Mouse (Mus musculus) limb, embryonic 14.5 days (tissue): ENCODE results near the gene A630023A22Rik. TPM values are rescaled to one million over a fixed set of nuclear protein-coding genes. Genes with fewer than 3 reads are reported as not detected.

ENCODE experiments used
- ATAC-seq: fragments of 200-750 bp; cut with Nextera tagmentation; 2 replicates; pipeline ENCODE4 v1.8.0; 2017; ENCODE audit warnings: low read depth, moderate number of reproducible peaks, moderate TSS enrichment; ENCODE audit not compliant: low FRiP score
- DNase-seq: peaks from one replicate; pipeline ENCODE4 v3.0.0-alpha.2; 2015; ENCODE audit warnings: low spot score
- H3K27ac ChIP-seq: fragments of 300-500 bp; sonication (generic); replicated peaks from 2 replicates; pipeline ENCODE4 v1.5.1; 2014; ENCODE audit warnings: low read depth, mild to moderate bottlenecking, low read length, moderate library complexity, mixed read lengths
- H3K27me3 ChIP-seq: fragments of 300-500 bp; sonication (generic); 2 replicates; pipeline ENCODE4 v1.6.1; 2014; ENCODE audit warnings: low read length, mixed read lengths; ENCODE audit not compliant: control insufficient read depth, insufficient read depth
- H3K36me3 ChIP-seq: fragments of 300-500 bp; sonication (generic); 2 replicates; pipeline ENCODE4 v1.6.1; 2014; ENCODE audit warnings: mild to moderate bottlenecking, low read length, moderate library complexity, mixed read lengths; ENCODE audit not compliant: control insufficient read depth, insufficient read depth
- H3K4me1 ChIP-seq: fragments of 300-500 bp; sonication (generic); 2 replicates; pipeline ENCODE4 v1.6.1; 2014; ENCODE audit warnings: antibody characterized with exemption, low read length, mixed read lengths; ENCODE audit not compliant: control insufficient read depth, insufficient read depth
- H3K4me2 ChIP-seq: fragments of 300-500 bp; sonication (generic); replicated peaks from 2 replicates; pipeline ENCODE4 v1.6.1; 2014; ENCODE audit warnings: low read depth, mild to moderate bottlenecking, low read length, moderate library complexity; ENCODE audit not compliant: severe bottlenecking
- H3K4me3 ChIP-seq: fragments of 300-500 bp; sonication (generic); replicated peaks from 2 replicates; pipeline ENCODE4 v1.5.1; 2014; ENCODE audit warnings: low read length
- H3K9ac ChIP-seq: fragments of 300-500 bp; sonication (generic); 2 replicates; pipeline ENCODE4 v1.6.1; 2014; ENCODE audit warnings: mild to moderate bottlenecking, low read depth, low read length, moderate library complexity; ENCODE audit not compliant: severe bottlenecking
- H3K9me3 ChIP-seq: fragments of 300-500 bp; sonication (generic); 2 replicates; pipeline ENCODE4 v1.6.1; 2016; ENCODE audit warnings: low read length; ENCODE audit not compliant: control insufficient read depth
- POLR2A ChIP-seq: fragments of 200-500 bp; IDR thresholded peaks from 2 replicates; pipeline ENCODE4 v1.8.0; 2012; ENCODE audit warnings: inconsistent platforms, mild to moderate bottlenecking, moderate library complexity, borderline replicate concordance; ENCODE audit not compliant: insufficient read depth, insufficient read length; ENCODE audit errors: extremely low read depth
- WGBS: fragments of 180-500 bp; shearing (Covaris S2); extraction: QIAGEN DNeasy Blood & Tissue Kit; methylation state at CpG from one replicate; pipeline ENCODE4 v1.1.7; 2014; 5-methylcytosine and 5-hydroxymethylcytosine counted together
- polyA plus RNA-seq, 2 experiments: library from polyadenylated mRNA; depleted of rRNA in 1 of 2; stranded (reverse) in 1 of 2; unstranded in 1 of 2; fragments of >200 nt; fragmentation: Nextera tagmentation in 1 of 2; extraction: Ambion mirVana in 1 of 2; gene quantifications; 2 replicates each; pipeline versions ENCODE4 v1.2.1 to v1.2.3; 2012 to 2014

Gene A630023A22Rik
- polyA plus RNA-seq, 2 experiments = not detected

DNA sequence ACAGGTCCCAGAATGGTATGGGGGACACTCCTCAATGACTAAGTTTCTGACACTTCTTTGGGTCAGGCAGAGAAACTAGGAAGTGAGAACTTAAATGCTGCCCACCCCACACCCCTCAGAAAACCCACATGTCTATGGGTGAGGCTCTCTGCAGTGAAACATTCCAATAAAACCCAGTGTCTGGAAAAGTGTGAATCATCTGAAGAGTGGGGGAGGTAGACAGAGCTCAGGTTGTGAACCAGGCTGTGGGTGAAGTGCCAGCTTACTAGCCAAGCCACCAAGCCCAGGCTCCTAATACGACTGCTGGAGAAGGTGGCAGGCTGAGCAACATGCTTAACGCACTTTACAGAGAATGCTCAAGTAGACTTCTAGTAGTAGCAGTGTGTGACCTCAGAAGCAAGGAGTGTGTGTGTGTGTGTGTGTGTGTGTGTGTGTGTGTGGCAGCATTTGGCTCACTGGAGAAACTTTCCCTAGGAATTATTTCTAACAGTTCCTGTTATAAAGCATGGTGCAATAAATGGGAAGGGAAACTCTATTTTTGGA lies 14.6 kb downstream of the A630023A22Rik start:
- Histone ChIP-seq H3K4me2 (no peak overlapping the region), H3K27me3 (no peaks in the 10 kb centered on the region), H3K4me3 (no peak overlapping the region), H3K36me3 (no peaks in the 10 kb centered on the region), H3K4me1 (peaks cover 6% of the 10 kb centered on the region; the same call in 1 of the 2 replicates), H3K9ac (no peak overlapping the region), H3K9me3 (no peaks in the 10 kb centered on the region), H3K27ac (no peak overlapping the region)
- 50% methylated on average over 2 of the region's 2 CpGs for WGBS
- no peak for TF ChIP-seq POLR2A
- ATAC-seq (no peak), DNase-seq (no peak)

DNA sequence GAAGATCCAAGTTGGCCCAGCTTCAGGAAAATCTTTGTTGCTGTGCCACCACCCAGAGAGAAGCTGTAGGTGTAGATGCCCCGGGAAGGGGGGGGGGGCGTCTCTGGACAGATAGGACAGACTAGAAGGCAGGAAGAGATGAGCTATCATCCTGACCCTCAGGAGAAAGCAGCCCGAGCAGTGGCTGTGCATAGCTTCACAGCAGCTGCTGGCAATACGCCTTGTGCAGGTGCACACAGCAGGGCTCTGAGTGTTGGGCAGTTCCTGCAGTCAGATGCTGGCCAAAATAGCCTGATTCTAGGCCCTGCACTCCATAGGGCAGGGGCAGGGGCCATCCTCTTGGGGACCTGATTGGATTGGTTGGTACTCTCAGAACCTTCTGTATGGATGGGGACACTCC lies 15.7 kb downstream of the A630023A22Rik start:
- 64% methylated on average over 4 of the region's 4 CpGs for WGBS
- Histone ChIP-seq H3K27ac (no peak overlapping the region), H3K4me3 (no peak overlapping the region), H3K27me3 (no peaks in the 10 kb centered on the region), H3K36me3 (no peaks in the 10 kb centered on the region), H3K4me2 (0 out of 2 replicates have a peak overlapping the region, but pooled peaks have one; percentile 10), H3K4me1 (peaks cover 6% of the 10 kb centered on the region; the same call in 1 of the 2 replicates), H3K9ac (peak overlapping the region; percentile 16; the same call in 1 of the 2 replicates), H3K9me3 (no peaks in the 10 kb centered on the region)
- ATAC-seq (no peak), DNase-seq (no peak)
- no peak for TF ChIP-seq POLR2A

DNA sequence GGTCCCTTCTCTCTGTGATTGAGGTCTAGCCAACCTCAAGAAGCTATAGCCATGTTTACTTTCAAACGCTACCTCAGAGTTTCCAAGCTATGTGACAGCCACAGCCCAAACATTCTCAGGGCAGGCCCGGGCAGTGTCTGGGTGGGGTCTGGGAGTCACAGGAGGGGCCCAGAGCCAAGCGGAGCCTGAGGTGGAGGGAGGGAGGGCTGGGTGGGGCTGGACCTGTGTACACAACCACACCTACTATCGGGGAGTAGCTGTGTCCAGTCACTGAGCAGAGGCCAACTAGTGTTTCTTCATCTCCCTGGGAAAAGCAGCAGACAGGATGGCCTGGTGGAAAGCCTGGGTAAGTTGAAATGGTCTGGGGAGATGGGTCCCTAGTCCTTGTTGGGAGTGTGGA lies 16.8 kb downstream of the A630023A22Rik start, which contains the start of gene Anxa8:
Gene Anxa8, plus strand, starts transcription at position 251 of the 400 bp plus-strand sequence.
- peak within 1 kb of the TSS; percentile 16; the same call in 1 of the 2 replicates for H3K9ac ChIP-seq
- WGBS = 53% methylated on average over 4 of the region's 4 CpGs
- H3K4me3 ChIP-seq = no peak within 1 kb of the TSS
- H3K9me3 ChIP-seq = no peaks in the 10 kb centered on the region
- TF ChIP-seq POLR2A = no peak
- H3K4me2 ChIP-seq = 0 out of 2 replicates have a peak within 1 kb of the TSS, but pooled peaks have one; percentile 10
- H3K27ac ChIP-seq = no peak within 1 kb of the TSS
- ATAC-seq = no peak
- H3K27me3 ChIP-seq = no peaks in the 10 kb centered on the region
- no peak for DNase-seq
- H3K4me1 ChIP-seq = peaks cover 6% of the 10 kb centered on the region; the same call in 1 of the 2 replicates
- no peaks in the 10 kb centered on the region for H3K36me3 ChIP-seq

- no peaks in the 10 kb centered on the region for H3K27me3 ChIP-seq
- DNase-seq = peak; percentile 95
- TF ChIP-seq POLR2A = no peak
- no peak overlapping the region for H3K4me3 ChIP-seq
- H3K36me3 ChIP-seq = no peaks in the 10 kb centered on the region
- H3K9me3 ChIP-seq = no peaks in the 10 kb centered on the region
- H3K9ac ChIP-seq = no peak overlapping the region; the same call in 1 of the 2 replicates
- H3K4me2 ChIP-seq = no peak overlapping the region
- ATAC-seq = peak; percentile 87
- no peaks in the 10 kb centered on the region for H3K4me1 ChIP-seq
- no peak overlapping the region for H3K27ac ChIP-seq
- WGBS = 10% methylated on average over 11 of the region's 11 CpGs
Measured at GRCm38 (mm10) chr14:34080321-34080997, 22.1 kb downstream of the A630023A22Rik start.

- WGBS = 64% methylated on average over 4 of the region's 4 CpGs
- no peak overlapping the region for H3K9ac ChIP-seq
- H3K4me1 ChIP-seq = no peaks in the 10 kb centered on the region
- no peak for ATAC-seq
- H3K27ac ChIP-seq = no peak overlapping the region
- no peak overlapping the region for H3K4me2 ChIP-seq
- H3K36me3 ChIP-seq = no peaks in the 10 kb centered on the region
- no peak for TF ChIP-seq POLR2A
- no peaks in the 10 kb centered on the region for H3K9me3 ChIP-seq
- no peaks in the 10 kb centered on the region for H3K27me3 ChIP-seq
- DNase-seq = no peak
- no peak overlapping the region for H3K4me3 ChIP-seq
Measured at GRCm38 (mm10) chr14:34078293-34078692, 24.3 kb downstream of the A630023A22Rik start.
